Mouse (Mus musculus) myocyte (in vitro differentiated cells): Measurements from ENCODE around the gene Orc2.

ENCODE experiments used
- POLR2A ChIP-seq: IDR thresholded peaks from one replicate; pipeline ENCODE4 v1.6.1; 2011; ENCODE audit warnings: low read depth, mild to moderate bottlenecking, control low read depth, moderate library complexity; ENCODE audit not compliant: insufficient read length
- POLR2AphosphoS2 ChIP-seq: IDR thresholded peaks from one replicate; pipeline ENCODE4 v1.6.1; 2011; ENCODE audit warnings: low read depth, control low read depth; ENCODE audit not compliant: insufficient read length

DNA sequence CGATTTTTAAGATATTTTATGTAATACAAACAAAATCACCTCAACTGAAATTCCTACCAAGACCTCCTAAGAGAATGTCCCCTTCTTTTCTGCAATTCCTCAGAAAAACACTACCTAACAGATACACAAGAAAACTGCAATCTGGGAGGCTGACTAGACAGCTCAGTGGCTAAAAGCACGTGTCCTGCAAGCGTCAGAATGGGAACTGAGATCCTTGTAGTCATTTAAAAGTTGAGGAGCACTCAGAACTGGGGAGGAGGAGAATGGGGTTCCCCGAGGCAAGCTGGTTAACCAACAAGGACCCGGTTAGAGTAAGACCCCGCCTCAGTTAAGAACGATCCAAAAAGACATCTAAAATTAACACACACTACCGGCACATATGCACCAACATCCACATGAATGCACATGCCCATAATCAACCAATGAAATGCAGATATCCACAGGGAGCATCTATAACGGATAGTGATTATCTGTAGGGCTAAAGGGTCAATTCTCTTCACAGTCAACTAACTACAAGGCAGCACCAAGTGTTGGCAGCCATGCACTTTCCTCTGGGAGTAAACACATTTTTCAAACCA, 1.0 kb downstream of the Orc2 start:
- TF ChIP-seq POLR2A, result no peak
- no peak for TF ChIP-seq POLR2AphosphoS2
